Mouse (Mus musculus) testis, adult 2 months (tissue): ENCODE results near the gene Cblc.

Experiments used
- CTCF ChIP-seq: fragments of 200-500 bp; IDR thresholded peaks from 2 replicates; pipeline ENCODE4 v1.5.1; 2012; ENCODE audit warnings: low read depth, mild to moderate bottlenecking, inconsistent platforms, low read length, moderate library complexity; ENCODE audit not compliant: control insufficient read depth, insufficient read depth, insufficient replicate concordance
- POLR2A ChIP-seq: fragments of 200-500 bp; IDR thresholded peaks from 2 replicates; pipeline ENCODE4 v1.6.1; 2012; ENCODE audit warnings: low read depth, mild to moderate bottlenecking, inconsistent platforms, low read length, moderate library complexity; ENCODE audit not compliant: control insufficient read depth

DNA sequence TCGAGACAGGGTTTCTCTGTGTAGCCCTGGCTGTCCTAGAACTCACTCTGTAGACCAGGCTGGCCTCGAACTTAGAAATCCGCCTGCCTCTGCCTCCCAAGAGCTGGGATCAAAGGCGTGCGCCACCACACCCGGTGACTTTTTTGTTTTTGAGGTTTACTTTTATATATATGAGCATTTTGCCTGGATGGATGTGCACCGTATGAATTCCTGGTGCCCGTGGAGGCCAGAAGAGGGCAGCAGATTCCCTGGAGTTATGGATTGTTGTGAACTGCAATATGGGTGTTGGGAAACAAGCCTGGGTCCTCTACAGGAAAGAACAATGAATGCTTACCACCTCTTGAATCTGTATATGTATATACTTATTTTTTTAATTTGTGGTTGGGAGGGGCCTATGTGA lies 44.0 kb downstream of the Cblc start:
- TF ChIP-seq CTCF, result no peak
- no peak for TF ChIP-seq POLR2A
